Mouse (Mus musculus): ENCODE results near the gene Gm47985. TPM values are rescaled to one million over a fixed set of nuclear protein-coding genes. Genes with fewer than 3 reads are reported as not detected.
"Not testable (repeated sequence)": the region's sequence is repeated elsewhere in the genome, so short reads cannot be mapped to it uniquely, and the experiment has no call there.

The Gm47985 gene
- 1 to 10 TPM in 1 of 2 experiments, under 1 TPM in 1; 0.26 to 1.1 TPM for total RNA-seq (2021)

- intact Hi-C loops (cut with DNase I); DNase-seq (ENCODE audit: low spot score): not testable (repeated sequence)
Measured at GRCm38 (mm10) chr1:151182266-151182665, at the start of gene Gm47985. Gene Gm47985 (plus strand): TSS chr1:151182537.

- intact Hi-C loops (cut with DNase I) = no loop called here
- no peak for DNase-seq (ENCODE audit: low spot score)
Measured at GRCm38 (mm10) chr1:151132686-151133085, 49.7 kb upstream of the Gm47985 start.

- DNase-seq (ENCODE audit: low spot score) = no peak
- intact Hi-C loops (cut with DNase I) = no loop called here
Measured at GRCm38 (mm10) chr1:151138388-151138787, 43.9 kb upstream of the Gm47985 start.

GRCm38 (mm10) chr1:151140956-151141355, 41.4 kb upstream of the Gm47985 start:
- DNase-seq (ENCODE audit: low spot score) = no peak
- intact Hi-C loops (cut with DNase I) = no loop called here

- intact Hi-C loops (cut with DNase I) = loop anchor here (5.0 kb wide), 1 partner anchor 198 kb away; the partner anchor contains the start of gene Ivns1abp
- DNase-seq (ENCODE audit: low spot score) = no peak
Measured at GRCm38 (mm10) chr1:151144471-151145146, 37.7 kb upstream of the Gm47985 start.

GRCm38 (mm10) chr1:151147801-151148200, 34.5 kb upstream of the Gm47985 start:
- intact Hi-C loops (cut with DNase I) = loop anchor here (5.0 kb wide), 1 partner anchor 194 kb away; the partner anchor contains the start of gene Ivns1abp
- no peak for DNase-seq (ENCODE audit: low spot score)

- DNase-seq (ENCODE audit: low spot score) = no peak
- intact Hi-C loops (cut with DNase I) = no loop called here
Measured at GRCm38 (mm10) chr1:151150211-151150610, 32.1 kb upstream of the Gm47985 start.

GRCm38 (mm10) chr1:151151089-151151488, 31.2 kb upstream of the Gm47985 start:
- intact Hi-C loops (cut with DNase I) = no loop called here

GRCm38 (mm10) chr1:151153056-151153652, 29.2 kb upstream of the Gm47985 start:
- DNase-seq (ENCODE audit: low spot score) = no peak
- intact Hi-C loops (cut with DNase I) = no loop called here

More at GRCm38 (mm10) chr1:151151089-151151488, 31.2 kb upstream of the Gm47985 start:
- DNase-seq (ENCODE audit: low spot score) = no peak

GRCm38 (mm10) chr1:151154131-151154530, 28.2 kb upstream of the Gm47985 start:
- intact Hi-C loops (cut with DNase I) = not testable (repeated sequence)

GRCm38 (mm10) chr1:151156129-151156528, 26.2 kb upstream of the Gm47985 start:
- no peak for DNase-seq (ENCODE audit: low spot score)
- intact Hi-C loops (cut with DNase I) = no loop called here

More at GRCm38 (mm10) chr1:151154131-151154530, 28.2 kb upstream of the Gm47985 start:
- not testable (repeated sequence) for DNase-seq (ENCODE audit: low spot score)

- intact Hi-C loops (cut with DNase I) = no loop called here
- DNase-seq (ENCODE audit: low spot score) = no peak
Measured at GRCm38 (mm10) chr1:151156777-151157632, 25.3 kb upstream of the Gm47985 start.

GRCm38 (mm10) chr1:151157963-151158856, 24.1 kb upstream of the Gm47985 start:
- intact Hi-C loops (cut with DNase I) = no loop called here
- DNase-seq (ENCODE audit: low spot score) = no peak

- no peak for DNase-seq (ENCODE audit: low spot score)
- intact Hi-C loops (cut with DNase I) = no loop called here
Measured at GRCm38 (mm10) chr1:151158857-151159510, 23.4 kb upstream of the Gm47985 start.

- DNase-seq (ENCODE audit: low spot score) = no peak
- intact Hi-C loops (cut with DNase I) = no loop called here
Measured at GRCm38 (mm10) chr1:151166031-151166430, 16.3 kb upstream of the Gm47985 start.

GRCm38 (mm10) chr1:151167297-151168047, 14.9 kb upstream of the Gm47985 start:
- intact Hi-C loops (cut with DNase I) = no loop called here
- DNase-seq (ENCODE audit: low spot score) = no peak

- intact Hi-C loops (cut with DNase I) = no loop called here
- DNase-seq (ENCODE audit: low spot score) = no peak
Measured at GRCm38 (mm10) chr1:151168637-151169036, 13.7 kb upstream of the Gm47985 start.
